Mouse (Mus musculus): ENCODE results near the gene Rpl29.

- TF ChIP-seq POLR2A (IDR thresholded peaks at IDR 0.05; ENCODE audit: control insufficient read depth, low read depth, low read length) (no peak), CTCF (IDR thresholded peaks at IDR 0.05; ENCODE audit: control insufficient read depth, insufficient read depth, insufficient replicate concordance, low read depth, low read length) (peak; percentile 79; the same call in 1 of the 2 replicates)
Measured at GRCm38 (mm10) chr9:106421865-106422160, 7.4 kb upstream of the Rpl29 start.

Measured in testis, adult 2 months (tissue).